In genomic region chr1:51426298-51426697, GRCm38 (mm10) we compare ENCODE assay signal across 28 mouse cellular contexts. TPM values are rescaled to one million over a fixed set of nuclear protein-coding genes. Genes with fewer than 3 reads are reported as not detected.
A peak's percentile ranks its signal among the peaks of the same experiment; 100 is the strongest.
DNase-seq lines count a peak whose midpoint lies in the region; ATAC-seq and TF ChIP-seq lines count a peak whose summit lies in the region.
"Had no signal": no experiment of that assay in that cellular context is flagged by ENCODE, and none has a peak within 500 bp of the region (broad histone marks: within the 10 kb centered on the region; RNA-seq: fewer than 3 reads in every experiment).

No protein-coding gene starts in this region.

- no peaks in the 10 kb centered on the region; the same call in 1 of the 2 replicates for H3K4me1 ChIP-seq in testis, adult 2 months (ENCODE audit: control insufficient read depth, insufficient read depth, low read length)
- H3K4me1 ChIP-seq: embryonic facial prominence, embryonic 13.5 days; embryonic facial prominence, embryonic 15.5 days; forebrain, embryonic 12.5 days had no signal

- intact Hi-C loops in left cerebral cortex, postnatal 10 days (cut with DNase I), result no loop called here

- peak overlapping the region; percentile 90 for H3K4me3 ChIP-seq in testis, adult 2 months (ENCODE audit: control insufficient read depth, low read depth, low read length)
- H3K4me3 ChIP-seq: embryonic facial prominence, embryonic 13.5 days; embryonic facial prominence, embryonic 15.5 days; erythroblast, embryonic 14.5 days; forebrain, embryonic 10.5 days; forebrain, embryonic 12.5 days had no signal

- TF ChIP-seq POLR2A in testis, adult 2 months (IDR thresholded peaks at IDR 0.05; ENCODE audit: control insufficient read depth, low read depth, low read length), result peak; percentile 59; the same call in 1 of the 2 replicates

- no peaks in the 10 kb centered on the region for H3K36me3 ChIP-seq in testis, adult 2 months (ENCODE audit: control insufficient read depth, insufficient read depth, low read length)
- H3K36me3 ChIP-seq: embryonic facial prominence, embryonic 13.5 days; embryonic facial prominence, embryonic 15.5 days; forebrain, embryonic 10.5 days; forebrain, embryonic 12.5 days; G1E had no signal

- ATAC-seq in frontal cortex, adult (ENCODE audit: low TSS enrichment), result peak; percentile 87
- ATAC-seq: activated CD4-positive, CD25-positive, alpha-beta regulatory T cell, adult 4 months; CD4-positive, CD25-positive, alpha-beta regulatory T cell, adult 4 months; forebrain, embryonic 14.5 days; Patski had no signal

- no peaks in the 10 kb centered on the region for H3K27me3 ChIP-seq in testis, adult 2 months (ENCODE audit: control insufficient read depth, insufficient read depth, low read length)
- H3K27me3 ChIP-seq: CH12.LX; embryonic facial prominence, embryonic 13.5 days; embryonic facial prominence, embryonic 15.5 days; forebrain, embryonic 12.5 days had no signal

- no peak for DNase-seq in frontal cortex, postnatal 25 days (ENCODE audit: low spot score in 2 of 2)
- peak; percentile 22 to 49 for DNase-seq in left cerebral cortex, adult 18-20 months (ENCODE audit: low spot score in 2 of 2)
- no peak for DNase-seq in left cerebral cortex, postnatal 10 days (ENCODE audit: extremely low spot score in 1 of 2, low spot score in 2 of 2)
- peak; percentile 34 for DNase-seq in right cerebral cortex, adult 2 months (ENCODE audit: low spot score in 2 of 2)
- no peak for DNase-seq in right cerebral cortex, postnatal 10 days (ENCODE audit: low spot score in 2 of 2)
- no peak for DNase-seq in testis, postnatal 14 days (ENCODE audit: low spot score)
- DNase-seq: adrenal gland, adult 8-10 months; adrenal gland, postnatal 14 days; adrenal gland, postnatal 36 days; B cell, adult 2 months; cerebellum, adult 11 months; cerebellum, adult 18-20 months; cerebellum, adult 8-10 months; cerebellum, adult 9-11 months; embryo, embryonic 11 days had no signal

- peak overlapping the region; percentile 76 for H3K27ac ChIP-seq in testis, adult 2 months (ENCODE audit: control insufficient read depth, insufficient read depth, low read depth, low read length)
- H3K27ac ChIP-seq: embryonic facial prominence, embryonic 13.5 days; embryonic facial prominence, embryonic 15.5 days; forebrain, embryonic 10.5 days; forebrain, embryonic 12.5 days had no signal

- TF ChIP-seq CTCF in testis, adult 2 months (IDR thresholded peaks at IDR 0.05; ENCODE audit: control insufficient read depth, insufficient read depth, insufficient replicate concordance, low read depth, low read length), result no peak

RNA-seq across cellular contexts. Expression of gene Nabp1, which starts 51.9 kb away (rescaled TPM):
- 10 to 100 TPM; 14.1 to 15.2 TPM for total RNA-seq in left cerebral cortex, adult 18-20 months (2021)
- total RNA-seq in left cerebral cortex, postnatal 10 days (2021), result 10 to 100 TPM in 1 of 2 experiments, 1 to 10 TPM in 1; 9.4 to 12.9 TPM
- 143 and 161 TPM in 2 replicates for polyA plus RNA-seq in testis, adult 2 months (2012; rRNA removed)

Comparison
In these comparisons a context has a peak if more than half of its experiments do, and no peak if none do; other contexts are left out.
1. DNase-seq: peak in left cerebral cortex, adult 18-20 months (2 of 2) and right cerebral cortex, adult 2 months (2 of 2); none in frontal cortex, postnatal 25 days (0 of 2), left cerebral cortex, postnatal 10 days (0 of 2), right cerebral cortex, postnatal 10 days (0 of 2) and testis, postnatal 14 days (single experiment).